Mouse (Mus musculus) MEL (cell line): ENCODE measurements at regions not wholly inside any gene's neighbourhood (a gene's known extent, or its start where the extent isn't known, plus 50 kb on each side); places are given as distances from the start of the nearest gene placed in this dataset.

ENCODE experiments used
- DNase-seq: peaks from one replicate; pipeline ENCODE4 v3.0.0; 2011; ENCODE audit warnings: low read depth, low spot score
- H3K27ac ChIP-seq: 2 replicates; pipeline ENCODE4 v1.5.1; 2012; ENCODE audit warnings: low read depth, mild to moderate bottlenecking, control low read depth, low read length, moderate library complexity; ENCODE audit not compliant: control insufficient read depth
- H3K27me3 ChIP-seq, 2 experiments: fragments of 150-350 bp in 1 of 2; sonication (generic) in 1 of 2; 2 replicates each; pipeline ENCODE4 v1.6.1; 2012; ENCODE audit warnings: low read length in 2 of 2, mild to moderate bottlenecking in 2 of 2, improper control_type of control experiment in 1 of 2, moderate library complexity in 1 of 2; ENCODE audit not compliant: insufficient read depth in 2 of 2, control insufficient read depth in 1 of 2
- H3K36me3 ChIP-seq, 2 experiments: 2 replicates each; pipeline ENCODE4 v1.6.1; 2012 to 2014; ENCODE audit warnings: low read length in 2 of 2, improper control_type of control experiment in 1 of 2, inconsistent platforms in 1 of 2, mild to moderate bottlenecking in 1 of 2; ENCODE audit not compliant: insufficient read depth in 2 of 2, control insufficient read depth in 1 of 2
- H3K4me1 ChIP-seq, 2 experiments: fragments of 150-350 bp in 1 of 2; sonication (generic) in 1 of 2; 2 replicates each; pipeline ENCODE4 v1.6.1; 2012; ENCODE audit warnings: low read length in 2 of 2, improper control_type of control experiment in 1 of 2, mild to moderate bottlenecking in 1 of 2; ENCODE audit not compliant: insufficient read depth in 2 of 2, control insufficient read depth in 1 of 2
- H3K4me3 ChIP-seq, 2 experiments: fragments of 150-350 bp in 1 of 2; sonication (generic) in 1 of 2; 2 replicates each; pipeline ENCODE4 v1.5.1; 2012; ENCODE audit warnings: low read depth in 2 of 2, low read length in 2 of 2, mild to moderate bottlenecking in 2 of 2, moderate library complexity in 2 of 2, control low read depth in 1 of 2, improper control_type of control experiment in 1 of 2; ENCODE audit not compliant: control insufficient read depth in 1 of 2, insufficient read depth in 1 of 2
- H3K79me2 ChIP-seq: 2 replicates; pipeline ENCODE4 v1.6.1; 2012; ENCODE audit warnings: mild to moderate bottlenecking, low read length, moderate library complexity; ENCODE audit not compliant: control insufficient read depth, poor library complexity, insufficient read depth
- H3K9ac ChIP-seq: 2 replicates; pipeline ENCODE4 v1.6.1; 2012; ENCODE audit warnings: low read depth, mild to moderate bottlenecking, control low read depth, low read length, moderate library complexity; ENCODE audit not compliant: control insufficient read depth, poor library complexity, severe bottlenecking
- H3K9me3 ChIP-seq: fragments of 150-350 bp; sonication (generic); replicated peaks from 2 replicates; pipeline ENCODE4 v1.6.1; 2012; ENCODE audit warnings: mild to moderate bottlenecking, low read length, improper control_type of control experiment, moderate library complexity; ENCODE audit not compliant: insufficient read depth
- BHLHE40 ChIP-seq: IDR thresholded peaks from 2 replicates; pipeline ENCODE4 v1.6.1; 2012; ENCODE audit warnings: low read depth, mild to moderate bottlenecking, inconsistent platforms, low read length, improper control_type of control experiment, borderline replicate concordance
- CHD1 ChIP-seq: IDR thresholded peaks from 2 replicates; pipeline ENCODE4 v1.6.1; 2012; ENCODE audit warnings: low read depth, mild to moderate bottlenecking, inconsistent platforms, low read length, improper control_type of control experiment
- CTCF ChIP-seq, 3 experiments: IDR thresholded peaks in 2 of 3; conservative IDR thresholded peaks in 1 of 3; 2 replicates each; pipeline ENCODE4 v1.5.1; 2011 to 2012; ENCODE audit warnings: low read length in 3 of 3, low read depth in 2 of 3, mild to moderate bottlenecking in 2 of 3, improper control_type of control experiment in 1 of 3, inconsistent platforms in 1 of 3, mixed read lengths in 1 of 3, moderate library complexity in 1 of 3; ENCODE audit not compliant: control insufficient read depth in 1 of 3, insufficient read depth in 1 of 3, poor library complexity in 1 of 3, severe bottlenecking in 1 of 3
- E2F4 ChIP-seq: IDR thresholded peaks from 2 replicates; pipeline ENCODE4 v1.6.1; 2011; ENCODE audit warnings: low read depth, low read length, improper control_type of control experiment, borderline replicate concordance
- ELF1 ChIP-seq: IDR thresholded peaks from 2 replicates; pipeline ENCODE4 v1.6.1; 2014; ENCODE audit warnings: low read depth, mild to moderate bottlenecking, inconsistent platforms, low read length, improper control_type of control experiment, moderate library complexity
- EP300 ChIP-seq, 2 experiments: IDR thresholded peaks; 2 replicates each; pipeline ENCODE4 v1.6.1; 2011; ENCODE audit warnings: improper control_type of control experiment in 2 of 2, low read length in 2 of 2, low read depth in 1 of 2, mild to moderate bottlenecking in 1 of 2
- ETS1 ChIP-seq: IDR thresholded peaks from 2 replicates; pipeline ENCODE4 v1.6.1; 2012; ENCODE audit warnings: low read depth, mild to moderate bottlenecking, inconsistent platforms, low read length, improper control_type of control experiment, moderate library complexity
- GABPA ChIP-seq: IDR thresholded peaks from 2 replicates; pipeline ENCODE4 v1.6.1; 2012; ENCODE audit warnings: low read depth, mild to moderate bottlenecking, inconsistent platforms, low read length, improper control_type of control experiment, moderate library complexity
- HCFC1 ChIP-seq: IDR thresholded peaks from 2 replicates; pipeline ENCODE4 v1.6.1; 2012; ENCODE audit warnings: low read depth, mild to moderate bottlenecking, inconsistent platforms, low read length, improper control_type of control experiment, moderate library complexity
- JUND ChIP-seq: IDR thresholded peaks from 2 replicates; pipeline ENCODE4 v1.6.1; 2011; ENCODE audit warnings: low read depth, mild to moderate bottlenecking, improper control_type of control experiment, low read length
- MAFK ChIP-seq: IDR thresholded peaks from 2 replicates; pipeline ENCODE4 v1.6.1; 2011; ENCODE audit warnings: low read depth, mild to moderate bottlenecking, low read length, improper control_type of control experiment, borderline replicate concordance
- MAX ChIP-seq: IDR thresholded peaks from 2 replicates; pipeline ENCODE4 v1.6.1; 2011; ENCODE audit warnings: low read length, improper control_type of control experiment
- MAZ ChIP-seq: IDR thresholded peaks from 2 replicates; pipeline ENCODE4 v1.6.1; 2012; ENCODE audit warnings: low read depth, mild to moderate bottlenecking, inconsistent platforms, low read length, improper control_type of control experiment
- MYC ChIP-seq: IDR thresholded peaks from 2 replicates; pipeline ENCODE4 v1.6.1; 2011; ENCODE audit warnings: low read depth, mild to moderate bottlenecking, low read length, improper control_type of control experiment, moderate library complexity
- POLR2AphosphoS2 ChIP-seq: IDR thresholded peaks from 2 replicates; pipeline ENCODE4 v1.6.1; 2011; ENCODE audit warnings: low read length, improper control_type of control experiment
- POLR2AphosphoS5 ChIP-seq: IDR thresholded peaks from 2 replicates; pipeline ENCODE4 v1.6.1; 2012; ENCODE audit warnings: low read depth, borderline replicate concordance, mild to moderate bottlenecking, inconsistent platforms, low read length, moderate library complexity, mixed read lengths
- RCOR1 ChIP-seq: IDR thresholded peaks from 2 replicates; pipeline ENCODE4 v1.6.1; 2012; ENCODE audit warnings: low read depth, mild to moderate bottlenecking, inconsistent platforms, low read length, improper control_type of control experiment
- TAL1 ChIP-seq: IDR thresholded peaks from 2 replicates; pipeline ENCODE4 v1.6.1; 2012; ENCODE audit warnings: mild to moderate bottlenecking, inconsistent platforms, low read length, moderate library complexity, mixed read lengths
- TBP ChIP-seq: IDR thresholded peaks from 2 replicates; pipeline ENCODE4 v1.8.0; 2011; ENCODE audit warnings: low read depth, low read length, improper control_type of control experiment
- USF2 ChIP-seq, 2 experiments: IDR thresholded peaks; 2 replicates each; pipeline ENCODE4 v1.6.1; 2011 to 2012; ENCODE audit warnings: improper control_type of control experiment in 2 of 2, low read length in 2 of 2, borderline replicate concordance in 1 of 2, inconsistent platforms in 1 of 2, low read depth in 1 of 2, mild to moderate bottlenecking in 1 of 2; ENCODE audit not compliant: insufficient read depth in 1 of 2
- ZKSCAN1 ChIP-seq: IDR thresholded peaks from 2 replicates; pipeline ENCODE4 v1.6.1; 2012; ENCODE audit warnings: low read depth, mild to moderate bottlenecking, inconsistent platforms, low read length, improper control_type of control experiment, moderate library complexity
- ZNF384 ChIP-seq: IDR thresholded peaks from 2 replicates; pipeline ENCODE4 v1.6.1; 2012; ENCODE audit warnings: low read depth, mild to moderate bottlenecking, inconsistent platforms, low read length, improper control_type of control experiment

DNA sequence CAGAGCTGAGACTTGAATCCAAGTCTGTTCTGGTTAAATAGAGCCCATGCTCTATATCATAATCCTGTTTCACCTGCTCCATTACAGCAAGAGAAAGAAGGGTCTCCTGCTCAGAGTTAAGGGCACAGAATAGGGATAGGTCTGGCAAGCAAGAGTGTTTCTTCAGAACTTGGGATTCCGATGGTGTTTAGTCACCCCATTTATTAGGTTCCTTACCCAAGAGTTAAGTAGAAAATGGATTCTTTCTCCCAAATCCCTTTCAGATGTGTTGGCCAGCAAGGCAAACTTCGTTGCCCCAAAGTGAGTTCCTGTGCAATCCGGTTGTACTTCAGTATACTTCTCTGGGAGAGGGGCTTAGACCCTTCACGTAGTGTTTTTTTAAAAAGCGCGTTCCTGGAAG, 74.4 kb downstream of the Cyp26a1 start:
- DNase-seq: no peak
- no peaks in the 10 kb centered on the region for H3K9me3 ChIP-seq
- no peaks in the 10 kb centered on the region for H3K4me1 ChIP-seq
- no peak overlapping the region for H3K27ac ChIP-seq
- peaks cover 0 to 3% of the 10 kb centered on the region in 2 experiments; a peak in 2 of 4 replicates for H3K27me3 ChIP-seq
- no peak overlapping the region for H3K4me3 ChIP-seq
- no peak overlapping the region for H3K9ac ChIP-seq
- no peak for TF ChIP-seq MAFK
- TF ChIP-seq ZKSCAN1: no peak
- TF ChIP-seq BHLHE40: no peak
- no peak for TF ChIP-seq TAL1
- TF ChIP-seq ZNF384: no peak
- no peak for TF ChIP-seq HCFC1
- no peak for TF ChIP-seq ELF1
- no peak for TF ChIP-seq POLR2AphosphoS5
- no peaks in the 10 kb centered on the region for H3K79me2 ChIP-seq
- H3K36me3 ChIP-seq: no peaks in the 10 kb centered on the region

DNA sequence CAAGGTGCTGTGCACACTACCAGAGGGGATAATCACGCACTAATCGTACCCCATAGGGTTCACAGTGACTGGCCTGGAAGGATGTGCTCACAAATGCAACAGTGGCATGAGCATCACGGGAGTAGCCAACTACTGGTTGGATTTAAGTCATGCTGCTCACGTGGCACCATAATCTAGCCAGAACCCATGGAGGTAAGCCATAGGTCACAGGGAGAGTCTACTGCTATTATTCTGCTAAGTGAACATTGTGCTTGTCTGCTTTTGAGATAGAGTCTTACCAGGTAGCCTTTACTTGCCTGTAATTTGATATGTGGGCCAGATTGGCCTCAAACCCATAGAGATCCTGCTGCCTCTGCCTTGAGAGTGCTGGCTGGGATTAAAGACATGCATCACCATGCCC, 77.0 kb downstream of the Cyp26a1 start:
- Histone ChIP-seq H3K9ac (no peak overlapping the region), H3K27me3 (0 out of 4 replicates have a peak, but pooled peaks cover 0 to 1% of the 10 kb centered on the region in 2 experiments), H3K9me3 (no peaks in the 10 kb centered on the region), H3K27ac (no peak overlapping the region), H3K79me2 (no peaks in the 10 kb centered on the region), H3K4me1 (no peaks in the 10 kb centered on the region), H3K36me3 (no peaks in the 10 kb centered on the region), H3K4me3 (no peak overlapping the region)
- no peak for TF ChIP-seq CHD1
- TF ChIP-seq CTCF (IDR thresholded peaks at IDR 0.05 in 2 of 3, conservative IDR thresholded peaks at IDR 0.05 in 1 of 3; ENCODE audit: control insufficient read depth in 1 of 3, insufficient read depth in 1 of 3, low read depth in 2 of 3, low read length in 3 of 3, poor library complexity in 1 of 3, severe bottlenecking in 1 of 3): no peak
- no peak for TF ChIP-seq HCFC1
- no peak for TF ChIP-seq TAL1
- TF ChIP-seq TBP: no peak
- TF ChIP-seq RCOR1: no peak
- TF ChIP-seq ZNF384: no peak
- TF ChIP-seq GABPA: no peak
- TF ChIP-seq MAZ: no peak
- no peak for TF ChIP-seq BHLHE40
- TF ChIP-seq ETS1: no peak
- TF ChIP-seq MYC: no peak
- TF ChIP-seq POLR2AphosphoS5: no peak
- no peak for TF ChIP-seq ZKSCAN1
- no peak for TF ChIP-seq POLR2AphosphoS2
- no peak for TF ChIP-seq MAX
- TF ChIP-seq EP300 (IDR thresholded peaks at IDR 0.05; ENCODE audit: low read depth in 1 of 2, low read length in 2 of 2): no peak
- no peak for TF ChIP-seq JUND
- TF ChIP-seq E2F4: no peak
- no peak for TF ChIP-seq USF2 (IDR thresholded peaks at IDR 0.05; ENCODE audit: borderline replicate concordance in 1 of 2, insufficient read depth in 1 of 2, low read depth in 1 of 2, low read length in 2 of 2)
- DNase-seq: no peak
